Mouse (Mus musculus): ENCODE results near the gene Gm3187. TPM values are rescaled to one million over a fixed set of nuclear protein-coding genes. Genes with fewer than 3 reads are reported as not detected.
"Not testable (repeated sequence)": the region's sequence is repeated elsewhere in the genome, so short reads cannot be mapped to it uniquely, and the experiment has no call there.

The Gm3187 gene
- total RNA-seq (2021), result not detected

GRCm38 (mm10) chr14:5483907-5484306 lies at the start of gene Gm3187:
Gene Gm3187, plus strand, starts transcription at chr14:5484207.
- intact Hi-C loops (cut with DNase I); DNase-seq: not testable (repeated sequence)

GRCm38 (mm10) chr14:5455367-5455766 lies 28.6 kb upstream of the Gm3187 start, which contains the start of gene Gm3194:
Gene Gm3194, minus strand, starts transcription at chr14:5455467.
- DNase-seq; intact Hi-C loops (cut with DNase I): not testable (repeated sequence)

GRCm38 (mm10) chr14:5460469-5460868 lies 23.5 kb upstream of the Gm3187 start:
- intact Hi-C loops (cut with DNase I); DNase-seq: not testable (repeated sequence)

- DNase-seq; intact Hi-C loops (cut with DNase I): not testable (repeated sequence)
Observed at GRCm38 (mm10) chr14:5477730-5478129, 6.3 kb upstream of the Gm3187 start, which contains the start of gene Gm8246. Gene Gm8246, minus strand, starts transcription at chr14:5477830.

- intact Hi-C loops (cut with DNase I); DNase-seq: not testable (repeated sequence)
Observed at GRCm38 (mm10) chr14:5501374-5501773, 17.4 kb downstream of the Gm3187 start, which contains the start of gene Gm3488. Gene Gm3488, plus strand, starts transcription at chr14:5501674.

- intact Hi-C loops (cut with DNase I); DNase-seq: not testable (repeated sequence)
Observed at GRCm38 (mm10) chr14:5538196-5538595, 54.2 kb downstream of the Gm3187 start, which contains the start of gene Gm3532. Gene Gm3532, plus strand, starts transcription at chr14:5538496.

Other genes with a start within 250 kb of the Gm3187 start
- gene Gm3526, start 223.6 kb upstream of the Gm3187 start, total RNA-seq (2021), result not detected
- gene Gm3542, start 149.3 kb upstream of the Gm3187 start, total RNA-seq (2021), result not detected
- gene Gm3500, start 95.2 kb upstream of the Gm3187 start, total RNA-seq (2021), result not detected
- gene Gm3194, start 28.7 kb upstream of the Gm3187 start, total RNA-seq (2021), result 1 to 10 TPM; 1.4 to 2.0 TPM
- gene Gm8246, start 6.4 kb upstream of the Gm3187 start, total RNA-seq (2021), result not detected
- gene Gm3488, start 17.5 kb downstream of the Gm3187 start, total RNA-seq (2021), result 1 to 10 TPM in 1 of 2 experiments, under 1 TPM in 1; 0.92 to 2.0 TPM
- not detected for gene Gm3532, start 54.3 kb downstream of the Gm3187 start, total RNA-seq (2021)
- gene Gm8265, start 148.8 kb downstream of the Gm3187 start, total RNA-seq (2021), result not detected
- gene Gm9603, start 203.2 kb downstream of the Gm3187 start, total RNA-seq (2021), result not detected

Data from heart, postnatal 10 days (tissue).